Mouse (Mus musculus) T-helper 2 cell (primary cell): ENCODE measurements around the gene Cntrob.
"Not testable (repeated sequence)": the region's sequence is repeated elsewhere in the genome, so short reads cannot be mapped to it uniquely, and the experiment has no call there.

ENCODE experiments used
- in situ Hi-C: fragments of 300-600 bp; cut with MboI, MseI; formaldehyde crosslinking; loops from one replicate; pipeline ENCODE4 v1.15.1; 2025; ENCODE audit warnings: high pct_unique_total_duplicates

Gene Cntrob

DNA sequence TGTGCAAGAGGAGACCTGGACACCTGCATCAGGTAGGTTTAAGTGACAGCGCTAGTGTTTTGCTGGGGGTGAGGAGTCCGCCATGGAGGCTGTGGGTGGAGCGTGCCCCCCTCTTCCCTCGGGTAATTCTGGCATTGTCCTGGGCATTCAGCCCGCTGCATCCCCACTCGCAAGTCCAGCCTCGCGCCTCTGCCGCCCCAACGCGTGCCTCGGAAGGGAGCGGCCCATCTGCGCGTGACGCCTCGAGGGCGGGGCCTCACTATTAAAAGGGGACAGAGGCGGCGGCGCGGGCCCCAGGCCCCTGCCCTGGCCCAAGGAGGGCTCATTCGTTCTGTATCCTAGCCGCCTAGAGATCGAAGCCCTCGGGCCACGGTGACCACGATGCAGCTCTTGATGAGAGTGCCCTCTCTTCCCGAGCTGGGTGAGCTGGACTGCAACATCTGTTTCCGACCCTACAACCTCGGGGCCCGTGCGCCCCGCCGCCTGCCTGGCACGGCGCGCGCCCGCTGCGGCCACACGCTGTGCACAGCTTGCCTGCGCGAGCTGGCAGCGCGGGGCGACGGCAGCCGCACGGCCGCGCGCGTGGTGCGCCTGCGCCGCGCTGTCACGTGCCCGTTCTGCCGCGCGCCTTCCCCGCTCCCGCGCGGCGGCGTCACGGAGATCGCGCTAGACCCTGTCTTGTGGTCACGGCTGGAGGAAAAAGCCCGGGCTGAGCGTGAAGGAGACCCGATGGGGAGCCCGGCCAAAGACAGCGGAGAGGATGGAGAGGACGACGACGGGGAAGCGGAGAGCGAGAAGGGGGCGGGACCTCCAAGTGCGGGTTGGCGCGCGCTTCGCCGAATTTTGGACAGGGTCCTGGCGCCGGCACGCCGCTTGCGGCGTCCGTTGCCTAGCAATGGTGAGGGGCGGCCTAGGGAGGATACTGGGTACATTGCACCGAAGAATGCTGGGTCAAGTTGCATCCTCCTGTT is 16.9 kb upstream of the Cntrob start, which contains the start of gene Rnf227:
Gene Rnf227, plus strand, starts transcription at position 301 of the 971 bp plus-strand sequence.
- in situ Hi-C loops = no loop called here

DNA sequence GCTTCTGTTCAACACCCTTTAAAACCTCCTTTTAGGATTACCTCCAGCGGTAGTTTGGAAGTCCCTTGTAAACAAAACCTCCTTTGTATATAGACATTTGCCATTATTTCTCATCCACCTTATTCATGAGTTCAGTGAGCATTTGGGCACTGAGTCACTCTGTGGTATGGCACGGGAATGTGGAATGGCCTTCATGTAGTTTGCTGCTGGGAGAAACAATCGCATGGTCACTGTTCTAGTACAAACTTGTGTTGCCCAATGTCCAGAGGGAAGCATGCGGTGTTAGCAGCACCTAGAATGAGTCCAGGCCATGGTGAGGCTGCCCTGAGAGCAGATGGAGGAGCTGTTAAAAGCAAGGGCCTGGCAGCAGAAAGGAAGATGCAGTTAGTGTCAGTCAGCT is 11.2 kb upstream of the Cntrob start:
- in situ Hi-C loops = no loop called here

DNA sequence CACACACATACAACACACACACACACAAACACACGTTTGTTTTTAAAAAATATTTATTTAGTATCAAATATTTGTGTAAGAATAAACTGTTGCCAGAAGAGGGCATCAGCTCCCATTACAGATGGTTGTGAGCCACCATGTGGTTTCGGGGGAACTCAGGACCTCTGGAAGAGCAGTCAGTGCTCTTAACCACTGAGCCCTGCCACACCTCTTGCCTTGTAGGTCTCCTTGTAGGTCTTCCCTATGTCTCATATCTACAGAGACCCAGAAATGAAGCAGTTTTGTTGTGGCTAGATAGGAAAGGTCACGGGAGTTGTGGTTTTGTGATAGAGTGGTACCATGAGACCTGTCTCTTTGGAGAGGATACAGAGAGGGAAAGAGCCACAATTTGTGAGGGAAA is 10.3 kb upstream of the Cntrob start:
- in situ Hi-C loops = no loop called here

DNA sequence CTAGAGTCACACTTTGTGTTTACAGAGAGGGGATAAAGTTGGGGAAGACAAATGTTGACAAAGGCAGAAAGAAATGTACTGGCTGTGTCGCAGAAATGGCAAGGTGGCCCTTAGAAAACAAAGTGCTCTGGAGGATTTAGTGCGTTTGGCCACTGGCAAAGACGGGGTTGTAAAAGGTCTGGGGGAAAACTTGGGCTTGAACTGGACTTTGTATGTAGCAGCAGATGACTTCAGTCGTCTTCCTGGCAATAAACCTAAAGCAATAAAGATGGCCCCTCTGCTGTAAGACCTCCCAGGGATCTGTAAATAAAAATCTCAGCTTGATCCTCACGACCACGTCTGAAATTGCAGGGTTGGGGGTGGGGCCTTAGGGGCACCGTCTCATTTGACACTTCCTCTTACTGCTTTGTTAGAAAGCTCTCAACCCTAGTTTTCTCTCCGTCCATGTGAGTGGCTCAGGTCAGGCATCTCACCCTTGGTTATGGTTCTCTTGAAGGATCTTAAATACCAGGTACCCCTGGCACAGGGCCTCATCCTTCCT is 9.2 kb upstream of the Cntrob start:
- in situ Hi-C loops = no loop called here

DNA sequence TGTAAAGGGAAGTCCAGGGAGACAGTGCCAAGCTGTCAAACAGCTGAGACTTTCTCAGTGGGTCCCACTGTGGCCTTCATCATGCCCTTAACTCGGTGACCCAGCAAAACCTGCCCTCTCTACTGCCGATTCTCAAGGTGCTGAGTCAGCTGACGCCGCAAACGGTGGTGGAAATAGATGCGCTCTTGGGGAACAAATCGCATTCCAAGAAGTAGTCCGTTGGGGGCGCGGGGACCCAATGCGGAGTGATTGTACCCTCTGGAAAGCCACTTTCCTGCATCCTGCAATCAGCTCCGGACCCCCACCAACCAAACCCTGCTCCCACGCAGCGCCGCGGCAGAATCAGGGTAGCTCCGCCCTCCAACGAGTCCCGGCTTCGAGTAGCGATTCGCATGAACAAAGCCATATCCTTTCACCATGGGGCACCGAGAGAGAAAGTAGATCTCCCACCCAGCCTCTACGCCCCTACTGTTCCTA is 8.4 kb upstream of the Cntrob start:
- in situ Hi-C loops = no loop called here

DNA sequence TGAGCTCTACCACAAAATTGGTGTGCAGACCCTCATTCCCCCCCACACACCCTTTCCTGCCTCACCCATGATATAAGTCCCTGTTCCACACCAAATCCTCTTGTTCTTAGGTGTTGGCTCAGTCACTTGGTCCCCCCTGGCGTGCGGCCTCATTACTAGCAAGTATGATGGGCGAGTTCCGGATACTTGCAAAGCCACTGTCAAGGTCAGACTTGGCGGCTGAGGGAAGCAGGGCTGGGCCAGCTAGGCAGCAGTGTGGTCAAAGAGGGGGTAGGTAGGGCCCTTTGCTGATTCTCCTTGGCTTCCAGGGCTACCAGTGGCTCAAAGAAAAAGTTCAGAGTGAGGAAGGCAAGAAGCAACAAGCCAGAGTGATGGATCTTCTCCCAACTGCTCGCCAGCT is 7.6 kb upstream of the Cntrob start:
- in situ Hi-C loops = no loop called here

DNA sequence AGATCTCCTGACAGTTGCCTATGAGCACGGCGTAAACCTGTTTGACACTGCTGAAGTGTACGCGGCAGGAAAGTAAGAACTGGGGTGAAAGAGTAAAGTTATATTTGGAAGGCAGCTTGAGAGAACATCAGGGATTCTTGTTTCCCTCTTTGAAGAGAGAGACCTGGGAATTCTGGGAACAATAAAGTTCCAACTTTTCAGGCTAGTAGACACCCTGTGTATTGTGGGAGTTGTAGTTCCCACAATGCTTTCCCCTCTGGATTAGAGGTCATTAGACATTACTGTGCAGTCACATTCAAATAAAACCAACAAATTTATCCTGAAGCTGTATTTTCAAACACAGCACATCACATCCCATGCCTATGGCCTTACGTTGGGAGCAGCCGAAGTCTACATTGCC is 4.9 kb upstream of the Cntrob start:
- in situ Hi-C loops = no loop called here

DNA sequence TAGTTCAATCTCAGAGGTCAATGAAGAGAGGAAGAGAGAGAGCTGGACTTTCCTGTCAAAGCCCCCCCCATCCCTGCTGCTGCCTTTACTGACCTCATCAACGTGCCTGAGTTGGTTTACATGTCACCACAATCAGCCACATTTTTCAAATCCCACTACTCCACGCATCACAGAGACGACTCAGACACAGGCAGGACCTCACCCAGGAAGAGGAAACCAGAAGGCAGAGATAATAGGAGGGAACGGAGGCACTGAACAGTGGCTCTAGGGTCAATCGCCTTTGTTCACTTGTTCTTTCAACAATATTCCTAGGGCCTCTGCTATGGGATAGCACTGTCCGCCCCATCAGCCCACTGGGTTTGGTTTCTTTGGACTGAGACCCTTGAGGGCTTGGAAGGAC is 4.1 kb upstream of the Cntrob start:
- in situ Hi-C loops = no loop called here

DNA sequence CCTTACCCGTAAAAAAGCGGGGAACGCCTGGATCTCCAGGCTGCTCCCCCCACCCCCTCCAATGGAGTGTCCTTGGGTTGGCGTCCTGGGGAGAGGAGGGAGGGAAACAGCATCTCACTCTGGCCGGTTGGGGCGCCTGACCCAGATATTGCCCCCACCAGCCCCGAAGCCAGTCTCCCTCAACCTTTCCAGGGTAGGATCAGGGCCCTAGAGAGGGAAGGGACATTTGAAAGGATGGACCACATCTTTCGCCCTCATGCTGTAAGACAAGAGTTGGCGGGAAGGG is 3.5 kb upstream of the Cntrob start:
- in situ Hi-C loops = no loop called here

DNA sequence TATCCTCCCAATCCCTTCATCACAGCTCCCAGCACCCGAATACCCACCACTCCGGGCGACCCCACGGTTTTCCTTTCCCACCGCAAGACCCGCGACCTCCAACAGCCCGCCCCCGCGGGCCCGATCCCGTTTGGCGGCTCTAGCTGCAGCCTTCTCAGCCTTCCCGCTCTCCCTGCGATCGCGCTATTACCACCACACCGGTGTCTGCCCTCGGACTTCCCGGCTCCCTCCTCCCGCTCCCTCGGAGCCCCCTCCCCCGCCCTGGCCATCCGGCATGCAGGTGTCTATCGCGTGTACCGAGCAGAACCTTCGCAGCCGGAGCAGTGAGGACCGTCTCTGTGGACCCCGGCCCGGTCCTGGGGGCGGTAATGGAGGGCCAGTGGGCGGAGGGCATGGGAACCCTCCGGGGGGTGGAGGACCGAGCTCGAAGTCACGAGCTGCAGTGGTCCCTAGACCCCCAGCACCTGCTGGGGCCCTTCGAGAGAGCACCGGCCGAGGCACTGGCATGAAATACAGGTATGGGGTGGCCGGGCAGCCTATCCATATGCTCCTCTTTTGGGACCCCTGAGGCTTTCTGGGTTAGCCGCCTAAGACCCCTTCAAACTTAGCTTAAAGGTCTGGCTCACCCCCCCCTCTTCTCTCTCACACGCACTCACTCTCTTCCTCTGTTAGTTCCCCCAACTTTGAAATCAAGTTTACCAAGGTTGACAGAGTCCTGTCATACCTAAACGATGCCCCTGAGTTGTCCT is 3.0 kb upstream of the Cntrob start:
- in situ Hi-C loops = no loop called here

DNA sequence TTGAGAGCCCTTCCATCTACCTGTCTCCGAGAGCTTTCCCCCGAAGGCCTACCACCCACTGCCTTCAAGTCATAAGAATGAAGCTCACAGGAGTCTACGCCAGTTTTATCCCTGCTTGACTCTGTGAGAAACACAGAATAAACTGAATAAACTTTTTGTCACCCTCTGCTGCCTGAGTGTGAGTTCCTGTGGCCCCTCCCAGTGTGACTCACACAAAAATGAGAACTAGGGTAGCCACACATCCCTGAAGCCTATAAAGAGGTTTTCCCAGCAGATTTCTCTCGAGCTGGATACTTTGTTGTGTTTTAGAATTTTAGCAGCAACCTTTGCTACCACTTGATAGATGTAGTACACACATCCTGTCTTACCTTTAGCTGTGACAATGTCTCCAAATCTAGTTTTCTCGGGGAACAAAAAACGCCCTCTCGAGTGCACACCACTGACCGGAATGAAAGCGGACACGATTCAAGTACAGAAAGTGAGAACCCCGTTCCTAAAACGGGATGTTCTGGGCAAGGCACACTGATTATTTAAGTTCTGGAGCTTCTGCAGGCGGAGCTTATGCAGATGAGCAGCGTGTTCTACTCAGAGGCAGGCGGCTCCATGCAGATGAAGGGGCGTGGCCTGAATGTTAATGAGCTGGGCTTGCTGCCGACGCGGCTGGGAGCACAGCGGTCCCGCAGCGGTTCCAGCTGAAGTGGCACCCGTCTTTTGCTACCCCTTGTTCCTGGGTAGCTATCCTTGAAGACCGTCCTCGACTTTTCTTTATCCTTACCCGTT is 2.2 kb upstream of the Cntrob start, which contains the start of gene Kcnab3:
Gene Kcnab3, plus strand, starts transcription at position 631 of the 780 bp plus-strand sequence.
- in situ Hi-C loops = no loop called here

DNA sequence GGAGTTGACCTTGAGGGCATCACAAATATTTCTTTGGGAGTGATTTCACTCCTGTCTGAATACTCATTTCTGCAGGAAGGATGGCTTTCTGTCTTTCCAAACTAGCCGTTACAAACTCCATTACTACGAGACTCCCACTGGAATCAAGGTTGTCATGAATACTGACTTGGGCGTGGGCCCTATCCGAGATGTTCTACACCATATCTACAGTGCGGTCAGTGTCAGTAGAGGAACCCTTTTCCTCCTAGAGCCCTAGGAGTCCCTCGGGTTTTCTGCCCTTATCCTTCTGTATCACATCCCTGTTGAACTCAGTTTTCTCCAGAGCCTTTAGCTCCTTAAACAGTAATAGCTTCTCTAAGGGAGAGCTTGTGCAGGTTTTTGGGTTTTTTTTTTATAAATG is 1.2 kb upstream of the Cntrob start:
- in situ Hi-C loops = no loop called here

DNA sequence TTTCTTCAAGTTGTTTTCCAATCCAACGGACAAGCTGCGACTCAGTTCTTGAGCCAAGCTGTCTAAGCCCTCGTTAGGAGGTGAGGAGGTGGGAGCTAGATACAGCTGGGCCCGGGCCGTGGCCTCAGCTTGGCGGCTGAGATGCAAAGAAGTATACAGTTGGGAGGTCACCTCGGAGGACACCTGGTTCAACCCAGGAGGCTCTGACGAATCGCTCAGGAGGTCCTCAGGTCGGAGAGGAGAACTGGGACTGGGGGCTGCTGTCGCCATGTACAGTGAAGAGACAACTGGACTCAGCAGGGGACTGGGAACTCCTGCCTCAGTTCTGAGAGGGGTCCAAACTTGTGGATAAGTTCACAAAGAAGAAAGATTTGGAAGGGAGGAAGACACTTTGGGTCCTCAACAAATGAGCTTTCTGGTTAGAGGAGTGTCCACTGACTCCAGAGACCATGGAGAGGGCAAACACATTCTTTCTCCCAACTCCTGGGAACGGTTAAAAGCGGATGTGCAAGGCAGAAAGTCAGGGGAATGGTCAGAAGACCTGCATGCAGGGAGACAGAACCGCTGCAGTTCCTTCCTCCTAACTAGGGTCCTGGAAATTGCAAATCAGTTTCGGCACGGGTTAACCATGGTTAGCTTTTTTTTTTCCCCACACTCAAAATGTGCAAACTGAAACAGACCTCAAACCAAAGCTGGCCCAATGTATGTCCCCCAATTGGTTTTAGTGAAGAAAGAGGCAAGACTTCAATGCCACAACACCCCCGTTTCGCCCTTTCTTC is 693 bp downstream of the Cntrob start:
- in situ Hi-C loops = no loop called here

DNA sequence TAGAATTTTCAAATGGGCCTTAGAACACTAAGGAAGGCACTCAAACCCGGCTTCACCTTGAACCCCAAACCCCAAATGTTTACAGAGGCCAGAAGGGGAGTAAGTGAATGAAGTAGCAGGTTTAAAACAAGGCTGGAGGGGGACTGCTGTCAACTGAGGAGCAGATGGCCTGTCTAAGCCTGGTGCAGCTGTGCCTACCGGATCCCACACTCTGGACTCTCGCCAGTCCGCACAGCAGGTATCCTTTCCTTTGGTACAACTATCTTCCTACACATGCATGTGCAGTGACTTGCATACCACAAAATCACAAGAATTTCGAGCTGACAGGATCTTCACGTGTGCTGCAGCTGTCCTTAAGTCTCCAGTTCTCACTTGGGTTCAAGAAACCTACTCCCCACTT is 1.6 kb downstream of the Cntrob start:
- in situ Hi-C loops = no loop called here

DNA sequence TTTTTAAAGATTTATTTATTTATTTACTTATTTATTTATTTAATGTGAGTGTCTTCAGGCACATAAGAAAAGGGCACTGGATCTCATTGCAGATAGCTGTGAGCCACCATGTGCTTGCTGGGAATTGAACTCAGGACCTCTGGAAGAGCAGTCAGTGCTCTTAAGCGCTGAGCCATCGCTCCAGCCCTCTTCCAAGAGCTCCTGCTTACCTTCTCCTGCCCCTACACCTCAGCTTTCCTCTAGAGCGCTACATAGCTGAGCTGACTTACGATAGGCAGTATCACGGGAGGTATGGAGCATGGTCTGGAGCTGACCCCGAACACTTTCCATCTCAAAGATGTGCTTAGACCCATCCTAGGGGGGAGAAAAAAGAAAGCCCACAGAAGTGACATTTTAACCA is 2.0 kb downstream of the Cntrob start:
- in situ Hi-C loops = no loop called here

DNA sequence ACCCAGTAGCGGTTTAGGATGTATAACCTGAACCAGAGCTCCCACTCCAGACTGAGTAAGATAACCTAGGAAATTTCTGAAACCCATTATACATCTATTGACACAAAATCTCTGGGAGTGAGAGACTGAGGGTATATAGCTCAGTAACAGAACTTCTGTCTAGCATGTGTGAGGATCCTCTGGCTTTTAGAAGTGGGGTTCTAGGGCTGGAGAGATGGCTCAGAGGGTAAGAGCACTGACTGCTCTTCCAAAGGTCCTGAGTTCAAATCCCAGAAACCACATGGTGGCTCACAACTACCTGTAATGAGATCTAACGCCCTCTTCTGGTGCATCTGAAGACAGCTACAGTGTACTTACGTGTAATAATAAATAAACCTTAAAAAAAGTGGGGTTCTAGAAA is 5.6 kb downstream of the Cntrob start:
- in situ Hi-C loops = not testable (repeated sequence)

DNA sequence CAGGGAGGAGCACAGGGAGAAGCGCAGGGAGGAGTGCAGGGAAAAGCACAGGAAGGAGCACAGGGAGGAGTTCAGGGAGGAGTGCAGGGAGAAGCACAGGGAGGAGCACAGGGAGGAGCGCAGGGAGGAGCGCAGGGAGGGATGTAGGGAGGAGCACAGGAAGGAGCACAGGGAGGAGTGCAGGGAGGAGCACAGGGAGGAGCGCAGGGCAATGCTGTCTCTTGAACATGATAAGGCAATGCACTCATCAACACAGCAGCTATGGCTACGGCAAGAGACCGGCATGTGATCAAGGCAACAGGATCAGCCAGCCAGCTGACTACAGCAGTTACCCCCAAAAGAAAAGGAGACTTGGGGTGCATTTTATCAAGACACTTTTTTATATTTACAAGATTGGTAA is 7.2 kb downstream of the Cntrob start:
- in situ Hi-C loops = no loop called here

DNA sequence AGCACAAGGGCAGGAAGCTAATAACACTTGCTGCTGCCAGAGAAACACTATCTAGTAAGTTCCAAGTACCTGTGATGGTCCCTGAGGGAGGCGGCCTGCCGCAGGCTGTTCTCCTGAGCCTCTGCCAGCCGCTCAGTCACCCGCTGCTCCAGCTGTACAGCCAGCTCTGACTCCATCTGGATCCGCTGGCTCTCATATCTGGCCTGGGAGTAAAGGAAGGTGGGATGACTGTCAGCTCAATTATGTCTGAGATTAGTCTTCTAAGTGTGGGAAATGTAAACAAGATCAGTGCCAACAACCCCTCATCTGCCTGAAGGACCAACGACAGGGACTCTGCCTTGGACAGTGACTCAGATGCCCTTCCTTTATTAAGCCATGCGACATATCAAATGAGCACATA is 12.3 kb downstream of the Cntrob start:
- in situ Hi-C loops = no loop called here

DNA sequence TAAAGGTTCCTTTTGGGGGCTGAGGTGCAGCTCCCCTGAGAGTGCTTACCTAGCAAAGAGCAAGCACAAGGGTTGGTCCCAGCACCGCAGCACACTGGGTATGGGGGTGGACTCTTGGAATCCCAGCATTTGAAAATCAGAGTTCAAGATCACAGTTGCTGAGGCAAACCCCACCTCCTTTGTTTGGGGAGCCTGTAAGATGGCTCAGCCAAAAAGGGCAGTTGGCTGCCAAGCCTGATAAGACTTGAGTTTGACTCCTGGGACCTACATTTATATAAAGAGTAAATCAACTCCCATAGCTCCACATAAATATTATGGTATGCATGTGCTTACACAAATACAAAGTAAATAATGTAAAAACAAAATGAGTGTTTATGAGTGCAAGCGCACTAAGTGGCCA is 17.5 kb downstream of the Cntrob start:
- in situ Hi-C loops = no loop called here

DNA sequence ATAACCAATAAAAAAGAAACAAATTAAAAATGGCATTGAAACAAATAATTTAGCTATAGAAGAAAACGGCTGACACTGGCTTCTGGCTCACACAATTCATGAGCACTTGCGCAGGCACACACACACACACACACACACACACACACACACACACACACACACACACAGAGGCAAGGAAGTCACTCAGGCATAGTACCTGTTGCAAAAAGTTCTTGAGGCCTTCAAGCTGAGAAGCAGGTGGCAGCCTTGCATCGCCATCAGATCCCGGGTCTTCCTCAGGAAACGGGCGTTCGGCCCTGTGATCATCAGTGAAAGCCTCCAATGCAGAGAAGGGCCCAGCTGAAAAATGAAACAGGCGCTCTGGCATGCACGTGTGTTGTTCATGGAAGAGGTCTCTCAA is 18.3 kb downstream of the Cntrob start:
- in situ Hi-C loops = no loop called here

DNA sequence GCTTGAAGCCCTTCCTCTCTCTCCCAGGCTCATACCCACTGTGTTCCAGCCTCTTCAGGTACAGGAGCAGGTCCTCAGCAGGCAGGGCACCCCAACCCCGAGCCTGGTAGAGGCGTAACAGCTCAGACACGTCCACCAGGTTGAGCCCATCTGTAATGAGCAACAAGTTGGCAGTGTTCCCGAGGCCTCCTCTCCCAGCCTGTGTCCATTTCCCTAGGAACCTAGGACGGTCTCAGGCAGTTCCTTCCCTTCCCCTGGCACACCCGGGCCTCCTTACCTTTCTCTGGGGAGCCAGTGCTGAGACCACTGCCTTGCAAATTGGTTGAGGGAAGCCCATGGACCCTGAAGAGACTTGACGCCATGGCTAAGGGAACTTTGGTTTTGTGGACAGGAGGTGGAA is 20.8 kb downstream of the Cntrob start:
- in situ Hi-C loops = no loop called here
